ENCODE assay signal across 9 mouse cellular contexts in genomic region chr2:83625226-83626108, GRCm38 (mm10). TPM values are rescaled to one million over a fixed set of nuclear protein-coding genes. Genes with fewer than 3 reads are reported as not detected.
DNase-seq lines count a peak whose midpoint lies in the region; ATAC-seq and TF ChIP-seq lines count a peak whose summit lies in the region.
"Had no signal": no experiment of that assay in that cellular context is flagged by ENCODE, and none has a peak within 500 bp of the region (broad histone marks: within the 10 kb centered on the region; RNA-seq: fewer than 3 reads in every experiment).

No protein-coding gene starts in this region.

- H3K4me3 ChIP-seq in MEL (ENCODE audit: control insufficient read depth in 1 of 2, insufficient read depth in 1 of 2, low read depth in 2 of 2, low read length in 2 of 2): no peak overlapping the region
- no peak overlapping the region for H3K4me3 ChIP-seq in forebrain, embryonic 15.5 days
- H3K4me3 ChIP-seq: lung, embryonic 15.5 days had no signal

- peak; percentile 67 for ATAC-seq in forebrain, embryonic 15.5 days (replicated peaks)

- TF ChIP-seq EP300 in MEL (IDR thresholded peaks at IDR 0.05; ENCODE audit: low read depth in 1 of 2, low read length in 2 of 2): no peak

- H3K4me2 ChIP-seq in forebrain, embryonic 15.5 days (replicated peaks): no peak overlapping the region
- H3K4me2 ChIP-seq: lung, embryonic 15.5 days had no signal

- H3K4me1 ChIP-seq in MEL (ENCODE audit: control insufficient read depth in 1 of 2, insufficient read depth in 2 of 2, low read length in 2 of 2): no peaks in the 10 kb centered on the region
- peaks cover 4% of the 10 kb centered on the region; the same call in 1 of the 2 replicates for H3K4me1 ChIP-seq in forebrain, embryonic 15.5 days
- H3K4me1 ChIP-seq: lung, embryonic 15.5 days had no signal

- no peaks in the 10 kb centered on the region for H3K9me3 ChIP-seq in MEL (replicated peaks; ENCODE audit: insufficient read depth, low read length)
- H3K9me3 ChIP-seq in forebrain, embryonic 15.5 days: no peaks in the 10 kb centered on the region
- H3K9me3 ChIP-seq: lung, embryonic 15.5 days had no signal

- H3K27me3 ChIP-seq in MEL (ENCODE audit: control insufficient read depth in 1 of 2, insufficient read depth in 2 of 2, low read length in 2 of 2): peaks cover 3 to 5% of the 10 kb centered on the region in 2 experiments
- no peaks in the 10 kb centered on the region for H3K27me3 ChIP-seq in forebrain, embryonic 15.5 days
- H3K27me3 ChIP-seq: lung, embryonic 15.5 days had no signal

- no peak overlapping the region for H3K9ac ChIP-seq in MEL (ENCODE audit: control insufficient read depth, low read depth, low read length, poor library complexity, severe bottlenecking)
- no peak overlapping the region for H3K9ac ChIP-seq in forebrain, embryonic 15.5 days (replicated peaks)
- H3K9ac ChIP-seq: lung, embryonic 15.5 days had no signal

- peak; percentile 82 for DNase-seq in MEL (ENCODE audit: low read depth, low spot score)
- DNase-seq in c-Kit-positive CD71-positive TER-119-positive erythroid progenitor cells, embryonic 14.5 days (ENCODE audit: low spot score): peak; percentile 68
- peak; percentile 79 for DNase-seq in heart, postnatal 4 days
- DNase-seq in layer of hippocampus, postnatal 10 days (ENCODE audit: low spot score in 2 of 2): peak; percentile 70 to 76
- DNase-seq in lung, postnatal 36 days: peak; percentile 82
- DNase-seq in retina, embryonic 14.5 days (ENCODE audit: low spot score): peak; percentile 85
- DNase-seq in urinary bladder, adult 18-20 months (ENCODE audit: low spot score in 2 of 2): peak; percentile 37 to 45

- TF ChIP-seq CTCF in MEL (IDR thresholded peaks at IDR 0.05 in 2 of 3, conservative IDR thresholded peaks at IDR 0.05 in 1 of 3; ENCODE audit: control insufficient read depth in 1 of 3, insufficient read depth in 1 of 3, low read depth in 2 of 3, low read length in 3 of 3, poor library complexity in 1 of 3, severe bottlenecking in 1 of 3): peak; percentile 72 to 95 (median 89)

- peak; percentile 85 for TF ChIP-seq RAD21 in MEL (IDR thresholded peaks at IDR 0.05; ENCODE audit: low read depth, low read length)

- H3K27ac ChIP-seq in MEL (ENCODE audit: control insufficient read depth, low read depth, low read length): no peak overlapping the region
- H3K27ac ChIP-seq in forebrain, embryonic 15.5 days (replicated peaks): no peak overlapping the region
- H3K27ac ChIP-seq: lung, embryonic 15.5 days had no signal

- WGBS in forebrain, embryonic 15.5 days: 28% methylated on average over 10 of the region's 10 CpGs

- no peaks in the 10 kb centered on the region for H3K79me2 ChIP-seq in MEL (ENCODE audit: control insufficient read depth, insufficient read depth, low read length, poor library complexity)

- H3K36me3 ChIP-seq in MEL (ENCODE audit: control insufficient read depth in 1 of 2, insufficient read depth in 2 of 2, low read length in 2 of 2): no peaks in the 10 kb centered on the region
- no peaks in the 10 kb centered on the region for H3K36me3 ChIP-seq in forebrain, embryonic 15.5 days
- H3K36me3 ChIP-seq: lung, embryonic 15.5 days had no signal

- TF ChIP-seq POLR2A in MEL (IDR thresholded peaks at IDR 0.05; ENCODE audit: control insufficient read depth in 1 of 2, insufficient read depth in 1 of 2, low read depth in 1 of 2, low read length in 2 of 2, poor library complexity in 1 of 2): no peak

TF ChIP-seq in MEL, 35 proteins besides CTCF, POLR2A, EP300 and RAD21:
- TF ChIP-seq SMC3 (IDR thresholded peaks at IDR 0.05; ENCODE audit: low read depth, low read length) (peak; percentile 79), ZC3H11A (IDR thresholded peaks at IDR 0.05; ENCODE audit: low read depth, low read length) (peak; percentile 55), RCOR1 (IDR thresholded peaks at IDR 0.05; ENCODE audit: low read depth, low read length) (no peak)

RNA-seq across cellular contexts. Expression of gene Zc3h15, which starts 18.8 kb away (rescaled TPM):
- total RNA-seq in MEL (2012; rRNA removed): 144 and 163 TPM in 2 replicates
- 100 to 1,000 TPM in 1 of 2 experiments, not detected in 1; 194 TPM for polyA plus RNA-seq in MEL (2012; ENCODE audit: insufficient read depth in 1 of 2, insufficient read length in 2 of 2, low read depth in 1 of 2, low replicate concordance in 2 of 2, missing spikeins in 1 of 2)
- polyA plus RNA-seq in forebrain, embryonic 15.5 days (2015; fragmentation: Nextera tagmentation; extraction: Ambion mirVana): 162 and 177 TPM in 2 replicates
- 10 to 100 TPM; 60.5 to 64.9 TPM for total RNA-seq in heart, postnatal 4 days (2021)
- 100 to 1,000 TPM; 133 to 138 TPM for total RNA-seq in layer of hippocampus, postnatal 10 days (2021)
